Mouse (Mus musculus): Measurements from ENCODE around the gene D5Ertd579e. TPM values are rescaled to one million over a fixed set of nuclear protein-coding genes. Genes with fewer than 3 reads are reported as not detected.

The D5Ertd579e gene
- polyA plus RNA-seq, 1 experiment from 2014 or later: 20.3 TPM

DNA sequence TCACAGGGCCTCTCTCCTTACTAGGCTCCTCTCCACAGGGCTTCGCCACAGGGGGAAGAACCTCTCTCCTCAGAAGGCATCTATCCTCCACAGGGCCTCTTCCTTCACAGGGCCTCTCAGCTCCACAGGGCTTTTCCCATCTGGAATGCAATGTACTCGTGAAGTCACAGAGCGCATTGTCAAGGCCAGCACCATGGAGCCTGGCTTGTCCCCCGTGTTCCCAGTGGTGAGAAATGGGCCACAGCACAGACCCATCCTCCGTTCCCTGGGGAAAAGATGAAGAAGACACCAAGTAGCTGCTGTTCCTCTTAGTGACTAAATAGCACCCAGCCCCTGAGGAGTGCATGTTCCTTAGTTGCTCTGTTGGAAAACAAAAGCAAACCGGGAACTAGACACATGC is 8.9 kb upstream of the D5Ertd579e start:
- H3K27ac ChIP-seq (replicated peaks): no peak overlapping the region
- peaks cover 24% of the 10 kb centered on the region for H3K4me1 ChIP-seq
- H3K9me3 ChIP-seq: no peaks in the 10 kb centered on the region
- no peak for ATAC-seq (ENCODE audit: extremely low read depth, insufficient number of reproducible peaks, low FRiP score, low TSS enrichment)
- 69% methylated on average over 6 of the region's 6 CpGs for WGBS
- no peak overlapping the region for H3K4me3 ChIP-seq
- H3K36me3 ChIP-seq: no peaks in the 10 kb centered on the region
- 0 out of 2 replicates have a peak overlapping the region, but pooled peaks have one; percentile 2 for H3K9ac ChIP-seq
- no peak overlapping the region for H3K4me2 ChIP-seq
- no peaks in the 10 kb centered on the region for H3K27me3 ChIP-seq (replicated peaks)

DNA sequence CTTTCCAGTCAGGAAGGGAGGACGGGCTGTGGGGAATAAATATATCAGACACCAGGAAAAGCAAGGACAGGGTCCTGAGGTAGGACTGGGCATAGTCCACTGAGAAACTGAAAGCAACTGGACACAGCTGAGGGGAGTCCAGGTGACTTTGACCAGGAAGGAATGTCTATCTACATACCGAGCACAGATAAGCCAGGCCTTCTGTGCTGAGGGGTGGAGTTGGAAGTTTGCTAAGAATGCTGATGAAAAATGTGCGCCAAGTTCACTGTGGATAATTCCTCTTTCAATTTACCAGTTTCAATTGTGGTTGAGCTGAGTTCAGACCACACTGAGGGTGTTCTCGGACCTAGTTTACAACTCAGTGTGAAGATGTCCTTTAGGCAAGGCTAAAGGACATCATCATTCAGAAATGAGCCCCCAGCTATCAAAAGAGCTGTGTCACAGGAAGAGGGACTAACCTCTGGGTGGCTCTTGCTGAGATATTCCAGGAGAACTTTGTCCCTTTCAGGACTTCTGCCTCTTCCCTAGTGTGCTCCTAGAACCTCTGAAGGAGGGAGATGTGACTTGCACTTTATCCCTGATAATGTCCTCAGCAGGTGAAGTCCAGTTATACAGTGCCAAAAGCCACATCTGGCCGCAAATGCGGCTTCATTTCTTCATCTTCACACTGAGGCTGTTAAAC is 5.3 kb upstream of the D5Ertd579e start:
- H3K27me3 ChIP-seq (replicated peaks): no peaks in the 10 kb centered on the region
- WGBS: 49% methylated on average over 6 of the region's 6 CpGs
- H3K4me2 ChIP-seq: peak overlapping the region; percentile 47
- no peaks in the 10 kb centered on the region for H3K9me3 ChIP-seq
- no peak overlapping the region for H3K4me3 ChIP-seq
- H3K4me1 ChIP-seq: peaks cover 47% of the 10 kb centered on the region
- H3K27ac ChIP-seq (replicated peaks): peak overlapping the region; percentile 75
- ATAC-seq (ENCODE audit: extremely low read depth, insufficient number of reproducible peaks, low FRiP score, low TSS enrichment): no peak
- peak overlapping the region; percentile 48 for H3K9ac ChIP-seq
- no peaks in the 10 kb centered on the region for H3K36me3 ChIP-seq

DNA sequence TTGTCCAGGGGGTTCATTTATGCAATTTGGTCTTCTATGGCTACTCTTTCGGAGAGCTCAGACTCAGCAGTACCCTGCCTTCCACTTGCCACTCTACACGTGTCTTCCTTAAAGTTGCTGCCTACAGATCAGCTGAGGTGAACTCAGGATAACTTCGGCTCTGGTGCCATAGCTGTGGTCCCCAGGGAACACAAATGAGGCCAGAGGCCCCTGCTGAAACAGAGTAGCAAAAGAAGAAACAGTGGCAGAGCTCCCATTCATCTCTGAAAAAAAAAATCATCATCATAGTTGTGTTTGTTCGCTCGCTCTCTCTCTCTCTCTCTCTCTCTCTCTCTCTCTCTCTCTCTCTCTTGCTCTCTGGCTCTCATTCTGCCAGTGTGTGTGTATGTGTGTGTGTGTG is 2.9 kb upstream of the D5Ertd579e start:
- no peak overlapping the region for H3K4me2 ChIP-seq
- no peak overlapping the region for H3K27ac ChIP-seq (replicated peaks)
- H3K4me1 ChIP-seq: peaks cover 51% of the 10 kb centered on the region
- no peaks in the 10 kb centered on the region for H3K36me3 ChIP-seq
- ATAC-seq (ENCODE audit: extremely low read depth, insufficient number of reproducible peaks, low FRiP score, low TSS enrichment): no peak
- 66% methylated on average over 5 of the region's 5 CpGs for WGBS
- no peak overlapping the region for H3K4me3 ChIP-seq
- no peaks in the 10 kb centered on the region for H3K9me3 ChIP-seq
- H3K9ac ChIP-seq: no peak overlapping the region; the same call in 1 of the 2 replicates
- no peaks in the 10 kb centered on the region for H3K27me3 ChIP-seq (replicated peaks)

GRCm38 (mm10) chr5:36698067-36698670 is 2.3 kb upstream of the D5Ertd579e start:
- no peak overlapping the region for H3K4me3 ChIP-seq
- no peak overlapping the region for H3K27ac ChIP-seq (replicated peaks)
- H3K36me3 ChIP-seq: no peaks in the 10 kb centered on the region
- no peak for ATAC-seq (ENCODE audit: extremely low read depth, insufficient number of reproducible peaks, low FRiP score, low TSS enrichment)
- no peak overlapping the region for H3K4me2 ChIP-seq
- 69% methylated on average over 7 of the region's 7 CpGs for WGBS
- H3K9ac ChIP-seq: no peak overlapping the region; the same call in 1 of the 2 replicates
- H3K4me1 ChIP-seq: peaks cover 56% of the 10 kb centered on the region
- H3K9me3 ChIP-seq: no peaks in the 10 kb centered on the region
- H3K27me3 ChIP-seq (replicated peaks): no peaks in the 10 kb centered on the region

GRCm38 (mm10) chr5:36696504-36697300 is 878 bp upstream of the D5Ertd579e start:
- peak overlapping the region; percentile 92 for H3K9ac ChIP-seq
- peak overlapping the region; percentile 96 for H3K27ac ChIP-seq (replicated peaks)
- 62% methylated on average over 11 of the region's 11 CpGs for WGBS
- H3K9me3 ChIP-seq: no peaks in the 10 kb centered on the region
- peaks cover 71% of the 10 kb centered on the region for H3K4me1 ChIP-seq
- H3K4me3 ChIP-seq: peak overlapping the region; percentile 78
- H3K36me3 ChIP-seq: peaks cover 8% of the 10 kb centered on the region; the same call in 1 of the 2 replicates
- H3K4me2 ChIP-seq: peak overlapping the region; percentile 79
- H3K27me3 ChIP-seq (replicated peaks): no peaks in the 10 kb centered on the region
- ATAC-seq (ENCODE audit: extremely low read depth, insufficient number of reproducible peaks, low FRiP score, low TSS enrichment): no peak

GRCm38 (mm10) chr5:36695005-36695404 is 819 bp downstream of the D5Ertd579e start:
- Histone ChIP-seq H3K4me2 (peak overlapping the region; percentile 79), H3K4me1 (peaks cover 62% of the 10 kb centered on the region), H3K36me3 (peaks cover 8% of the 10 kb centered on the region; the same call in 1 of the 2 replicates), H3K9ac (peak overlapping the region; percentile 92), H3K27ac (replicated peaks) (peak overlapping the region; percentile 96), H3K27me3 (replicated peaks) (no peaks in the 10 kb centered on the region), H3K4me3 (peak overlapping the region; percentile 78), H3K9me3 (no peaks in the 10 kb centered on the region)
- WGBS: 4% methylated on average over 14 of the region's 14 CpGs
- no peak for ATAC-seq (ENCODE audit: extremely low read depth, insufficient number of reproducible peaks, low FRiP score, low TSS enrichment)

- WGBS: 59% methylated on average over 2 of the region's 2 CpGs
- peaks cover 52% of the 10 kb centered on the region for H3K4me1 ChIP-seq
- ATAC-seq (ENCODE audit: extremely low read depth, insufficient number of reproducible peaks, low FRiP score, low TSS enrichment): no peak
- no peak overlapping the region for H3K27ac ChIP-seq (replicated peaks)
- no peaks in the 10 kb centered on the region for H3K9me3 ChIP-seq
- H3K9ac ChIP-seq: peak overlapping the region; percentile 25; the same call in 1 of the 2 replicates
- H3K4me3 ChIP-seq: no peak overlapping the region
- peak overlapping the region; percentile 38 for H3K4me2 ChIP-seq
- H3K27me3 ChIP-seq (replicated peaks): no peaks in the 10 kb centered on the region
- H3K36me3 ChIP-seq: peaks cover 8% of the 10 kb centered on the region; the same call in 1 of the 2 replicates
Observed at GRCm38 (mm10) chr5:36693651-36694050, 2.2 kb downstream of the D5Ertd579e start.

- no peaks in the 10 kb centered on the region for H3K27me3 ChIP-seq (replicated peaks)
- H3K4me3 ChIP-seq: no peak overlapping the region
- no peak overlapping the region for H3K9ac ChIP-seq
- H3K4me2 ChIP-seq: no peak overlapping the region; the same call in 1 of the 2 replicates
- H3K9me3 ChIP-seq: no peaks in the 10 kb centered on the region
- H3K36me3 ChIP-seq: peaks cover 23% of the 10 kb centered on the region
- 31% methylated on average over 1 of the region's 1 CpGs for WGBS
- H3K27ac ChIP-seq (replicated peaks): no peak overlapping the region
- ATAC-seq (ENCODE audit: extremely low read depth, insufficient number of reproducible peaks, low FRiP score, low TSS enrichment): no peak
- H3K4me1 ChIP-seq: peaks cover 42% of the 10 kb centered on the region
Observed at GRCm38 (mm10) chr5:36691423-36691822, 4.4 kb downstream of the D5Ertd579e start.

GRCm38 (mm10) chr5:36685170-36685569 is 10.7 kb downstream of the D5Ertd579e start:
- no peak overlapping the region for H3K4me3 ChIP-seq
- H3K36me3 ChIP-seq: peaks cover 18% of the 10 kb centered on the region
- no peaks in the 10 kb centered on the region for H3K27me3 ChIP-seq (replicated peaks)
- H3K27ac ChIP-seq (replicated peaks): no peak overlapping the region
- no peak for ATAC-seq (ENCODE audit: extremely low read depth, insufficient number of reproducible peaks, low FRiP score, low TSS enrichment)
- peaks cover 29% of the 10 kb centered on the region for H3K4me1 ChIP-seq
- no peaks in the 10 kb centered on the region for H3K9me3 ChIP-seq
- no peak overlapping the region for H3K9ac ChIP-seq
- WGBS: 81% methylated on average over 4 of the region's 4 CpGs
- H3K4me2 ChIP-seq: no peak overlapping the region

GRCm38 (mm10) chr5:36683586-36683985 is 12.2 kb downstream of the D5Ertd579e start:
- no peak for ATAC-seq (ENCODE audit: extremely low read depth, insufficient number of reproducible peaks, low FRiP score, low TSS enrichment)
- no peak overlapping the region for H3K4me3 ChIP-seq
- WGBS: 91% methylated on average over 1 of the region's 1 CpGs

GRCm38 (mm10) chr5:36681219-36681618 is 14.6 kb downstream of the D5Ertd579e start:
- H3K9ac ChIP-seq: no peak overlapping the region
- ATAC-seq (ENCODE audit: extremely low read depth, insufficient number of reproducible peaks, low FRiP score, low TSS enrichment): no peak
- no peak overlapping the region for H3K4me3 ChIP-seq
- no peak overlapping the region for H3K4me2 ChIP-seq
- H3K27ac ChIP-seq (replicated peaks): no peak overlapping the region
- H3K27me3 ChIP-seq (replicated peaks): no peaks in the 10 kb centered on the region
- H3K4me1 ChIP-seq: peaks cover 49% of the 10 kb centered on the region
- no peaks in the 10 kb centered on the region for H3K9me3 ChIP-seq
- H3K36me3 ChIP-seq: peaks cover under 1% of the 10 kb centered on the region; the same call in 1 of the 2 replicates

More at GRCm38 (mm10) chr5:36683586-36683985, 12.2 kb downstream of the D5Ertd579e start:
- Histone ChIP-seq H3K36me3 (peaks cover 18% of the 10 kb centered on the region), H3K9ac (no peak overlapping the region), H3K27ac (replicated peaks) (no peak overlapping the region), H3K4me2 (no peak overlapping the region), H3K4me1 (peaks cover 42% of the 10 kb centered on the region), H3K9me3 (no peaks in the 10 kb centered on the region), H3K27me3 (replicated peaks) (no peaks in the 10 kb centered on the region)

All from heart, embryonic 13.5 days (tissue).